Mouse (Mus musculus) liver, adult 2 months (tissue): ENCODE data around the gene Cd1d1.

Experiments used
- CTCF ChIP-seq: fragments of 200-500 bp; IDR thresholded peaks from 2 replicates; pipeline ENCODE4 v1.5.1; 2011; ENCODE audit warnings: low read depth, low read length, control low read depth
- POLR2A ChIP-seq: fragments of 200-500 bp; IDR thresholded peaks from 2 replicates; pipeline ENCODE4 v1.6.1; 2011; ENCODE audit warnings: low read length, control low read depth; ENCODE audit not compliant: insufficient read depth; ENCODE audit errors: extremely low read depth

- TF ChIP-seq CTCF (0 out of 2 replicates have a peak, but pooled peaks have one; percentile 0), POLR2A (no peak)
Observed at GRCm38 (mm10) chr3:87000676-87001075, 1.4 kb upstream of the Cd1d1 start.
